Mouse (Mus musculus) mature B cell (primary cell): ENCODE results near the gene 4930563M21Rik.
"Not testable (repeated sequence)": the region's sequence is repeated elsewhere in the genome, so short reads cannot be mapped to it uniquely, and the experiment has no call there.

Source experiments
- in situ Hi-C: fragments of 300-500 bp; cut with MboI; formaldehyde crosslinking; loops from 2 replicates; pipeline ENCODE4 v1.14.3; 2019

The 4930563M21Rik gene

GRCm38 (mm10) chr9:56010450-56010849 lies at the start of gene 4930563M21Rik:
4930563M21Rik (minus strand) TSS chr9:56010550.
- in situ Hi-C loops = no loop called here

- in situ Hi-C loops = no loop called here
These were observed 45.8 kb upstream of the 4930563M21Rik start for GRCm38 (mm10) chr9:56056147-56056546.

- in situ Hi-C loops = no loop called here
These were observed 43.4 kb upstream of the 4930563M21Rik start for GRCm38 (mm10) chr9:56053796-56054195.

GRCm38 (mm10) chr9:56042181-56042621 lies 31.9 kb upstream of the 4930563M21Rik start:
- in situ Hi-C loops = no loop called here

GRCm38 (mm10) chr9:56041372-56042180 lies 31.2 kb upstream of the 4930563M21Rik start, which contains the start of gene Rcn2:
Rcn2 (plus strand) TSS chr9:56041845.
- in situ Hi-C loops = no loop called here

GRCm38 (mm10) chr9:56032219-56032618 lies 21.9 kb upstream of the 4930563M21Rik start:
- in situ Hi-C loops = no loop called here

GRCm38 (mm10) chr9:56027292-56027691 lies 16.9 kb upstream of the 4930563M21Rik start:
- in situ Hi-C loops = no loop called here

GRCm38 (mm10) chr9:56024772-56025171 lies 14.4 kb upstream of the 4930563M21Rik start:
- in situ Hi-C loops = no loop called here

GRCm38 (mm10) chr9:56004679-56005078 lies 5.7 kb downstream of the 4930563M21Rik start:
- in situ Hi-C loops = not testable (repeated sequence)

- in situ Hi-C loops = no loop called here
These were observed 63.5 kb downstream of the 4930563M21Rik start for GRCm38 (mm10) chr9:55946819-55947218.

GRCm38 (mm10) chr9:55941356-55941755 lies 69.0 kb downstream of the 4930563M21Rik start:
- in situ Hi-C loops = no loop called here

GRCm38 (mm10) chr9:55938618-55938985 lies 71.7 kb downstream of the 4930563M21Rik start:
- in situ Hi-C loops = no loop called here

GRCm38 (mm10) chr9:55937664-55938617 lies 72.4 kb downstream of the 4930563M21Rik start, which contains the start of gene Scaper:
Scaper (minus strand) TSS chr9:55938119.
- in situ Hi-C loops = no loop called here

GRCm38 (mm10) chr9:55937224-55937663 lies 73.1 kb downstream of the 4930563M21Rik start:
- in situ Hi-C loops = no loop called here

- in situ Hi-C loops = no loop called here
These were observed 77.9 kb downstream of the 4930563M21Rik start for GRCm38 (mm10) chr9:55932482-55932881.

GRCm38 (mm10) chr9:55918579-55918978 lies 91.8 kb downstream of the 4930563M21Rik start:
- in situ Hi-C loops = no loop called here

GRCm38 (mm10) chr9:55916751-55917150 lies 93.6 kb downstream of the 4930563M21Rik start:
- in situ Hi-C loops = no loop called here
